Mouse (Mus musculus): ENCODE measurements around the gene Olfr769. TPM values are rescaled to one million over a fixed set of nuclear protein-coding genes. Genes with fewer than 3 reads are reported as not detected.

The Olfr769 gene
- not detected in 4 replicates for total RNA-seq (2023)

GRCm38 (mm10) chr10:129117761-129118160, at the start of gene Olfr769:
Gene Olfr769 (minus strand): TSS chr10:129117861.

DNA sequence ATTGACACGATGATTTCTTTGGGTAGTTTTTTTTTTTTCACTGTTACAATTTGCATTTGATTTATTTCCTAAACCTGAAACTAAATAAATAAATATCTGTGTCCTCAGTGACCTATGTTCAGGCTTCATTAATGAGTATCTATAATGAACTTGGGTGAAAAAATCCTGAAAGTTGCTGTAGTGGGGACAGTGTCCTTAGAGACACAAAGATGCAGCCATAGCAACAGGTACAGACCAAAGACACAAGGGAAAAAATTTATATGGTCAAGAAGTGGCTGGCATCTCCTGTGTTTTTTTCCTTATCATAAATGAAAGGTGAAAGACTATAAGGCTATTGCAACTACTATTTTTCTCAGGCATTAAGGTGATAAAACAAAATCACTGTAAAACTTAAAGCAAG, 47.0 kb upstream of the Olfr769 start, which contains the start of gene Olfr771:
Gene Olfr771 (minus strand): TSS at position 101 of the 400 bp plus-strand sequence.

GRCm38 (mm10) chr10:129138898-129139297, 21.2 kb upstream of the Olfr769 start, which contains the start of gene Olfr770:
Gene Olfr770 (minus strand): TSS chr10:129138998.

GRCm38 (mm10) chr10:129099275-129099674, 18.4 kb downstream of the Olfr769 start, which contains the start of gene Olfr768:
Gene Olfr768 (minus strand): TSS chr10:129099375.

GRCm38 (mm10) chr10:129082810-129083209, 34.9 kb downstream of the Olfr769 start, which contains the start of gene Olfr767:
Gene Olfr767 (minus strand): TSS chr10:129082910.

DNA sequence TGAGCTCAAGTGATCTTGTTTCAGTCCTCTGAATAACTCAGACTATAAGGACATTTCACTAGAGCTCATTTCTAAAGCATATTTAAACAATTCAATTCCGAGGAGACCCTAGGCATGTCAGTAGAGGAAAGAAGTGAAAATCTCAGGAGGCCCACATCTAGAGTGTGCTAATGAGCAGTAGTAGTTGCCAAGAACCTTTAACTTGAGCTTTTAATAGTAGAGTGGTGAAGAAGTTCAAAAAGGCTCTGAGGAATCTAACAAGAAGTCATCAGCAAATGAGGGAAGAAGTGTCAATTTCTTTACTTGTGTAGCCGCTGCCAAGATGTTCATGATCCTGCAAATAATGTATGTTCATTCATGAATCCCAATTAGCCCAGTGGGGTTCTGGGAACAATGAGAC, 48.8 kb downstream of the Olfr769 start, which contains the start of gene Olfr766-ps1:
Gene Olfr766-ps1 (minus strand): TSS at position 101 of the 400 bp plus-strand sequence.

Other genes with a start within 250 kb of the Olfr769 start
- gene Gdf11, start 226.1 kb downstream of the Olfr769 start, total RNA-seq (2023): 51.4 to 56.9 TPM (median 52.5 TPM) in 4 replicates
- gene Cd63, start 216.9 kb downstream of the Olfr769 start, total RNA-seq (2023): 0.81 to 1.1 TPM (median 0.97 TPM) in 3 of 4 replicates, not detected in the other
- gene Rdh5, start 195.0 kb downstream of the Olfr769 start, total RNA-seq (2023): 6.8 to 13.1 TPM (median 7.4 TPM) in 4 replicates
- gene Bloc1s1, start 193.8 kb downstream of the Olfr769 start, total RNA-seq (2023): 62.0 to 76.3 TPM (median 67.9 TPM) in 4 replicates
- gene Itga7, start 184.0 kb downstream of the Olfr769 start, total RNA-seq (2023): 0.27 TPM in 1 of 4 replicates, not detected in the others
- not detected in 4 replicates for gene Mettl7b, start 156.9 kb downstream of the Olfr769 start, total RNA-seq (2023)
- not detected in 4 replicates for gene Olfr9, start 128.4 kb downstream of the Olfr769 start, total RNA-seq (2023)
- gene Olfr763, start 107.1 kb downstream of the Olfr769 start, total RNA-seq (2023): not detected in 4 replicates
- not detected in 4 replicates for gene Olfr764-ps1, start 78.0 kb downstream of the Olfr769 start, total RNA-seq (2023)
- not detected in 4 replicates for gene Olfr765, start 67.9 kb downstream of the Olfr769 start, total RNA-seq (2023)
- gene Olfr766-ps1, start 48.9 kb downstream of the Olfr769 start, total RNA-seq (2023): not detected in 4 replicates
- gene Olfr767, start 35.0 kb downstream of the Olfr769 start, total RNA-seq (2023): not detected in 4 replicates
- gene Olfr768, start 18.5 kb downstream of the Olfr769 start, total RNA-seq (2023): not detected in 4 replicates
- not detected in 4 replicates for gene Olfr770, start 21.1 kb upstream of the Olfr769 start, total RNA-seq (2023)
- gene Olfr771, start 46.9 kb upstream of the Olfr769 start, total RNA-seq (2023): not detected in 4 replicates
- not detected in 4 replicates for gene Olfr772, start 60.1 kb upstream of the Olfr769 start, total RNA-seq (2023)
- not detected in 4 replicates for gene Olfr773, start 69.6 kb upstream of the Olfr769 start, total RNA-seq (2023)
- gene Olfr774, start 118.3 kb upstream of the Olfr769 start, total RNA-seq (2023): not detected in 4 replicates
- gene Olfr775, start 130.6 kb upstream of the Olfr769 start, total RNA-seq (2023): not detected in 4 replicates
- gene Olfr776, start 141.3 kb upstream of the Olfr769 start, total RNA-seq (2023): not detected in 4 replicates
- gene Olfr777, start 153.6 kb upstream of the Olfr769 start, total RNA-seq (2023): not detected in 4 replicates
- gene Olfr780, start 200.3 kb upstream of the Olfr769 start, total RNA-seq (2023): not detected in 4 replicates
- not detected in 4 replicates for gene Olfr781, start 211.0 kb upstream of the Olfr769 start, total RNA-seq (2023)
- gene Olfr782, start 231.0 kb upstream of the Olfr769 start, total RNA-seq (2023): not detected in 4 replicates